Mouse (Mus musculus) embryonic fibroblast, embryonic 13.5 days (primary cell): ENCODE measurements around the gene Usp5. TPM values are rescaled to one million over a fixed set of nuclear protein-coding genes. Genes with fewer than 3 reads are reported as not detected.

Experiments used
- H3K27ac ChIP-seq: 2 replicates; pipeline ENCODE4 v1.5.1; 2012; ENCODE audit warnings: low read length, control low read depth, inconsistent platforms; ENCODE audit not compliant: insufficient read depth
- H3K4me1 ChIP-seq: 2 replicates; pipeline ENCODE4 v1.6.1; 2011; ENCODE audit warnings: low read length; ENCODE audit not compliant: control insufficient read depth, insufficient read depth
- H3K4me3 ChIP-seq: 2 replicates; pipeline ENCODE4 v1.5.1; 2011; ENCODE audit warnings: mild to moderate bottlenecking, control low read depth, low read length; ENCODE audit not compliant: insufficient read depth
- CTCF ChIP-seq: IDR thresholded peaks from 2 replicates; pipeline ENCODE4 v1.5.1; 2011; ENCODE audit warnings: mild to moderate bottlenecking, control low read depth, low read length, moderate library complexity, borderline replicate concordance; ENCODE audit not compliant: insufficient read depth
- POLR2A ChIP-seq: IDR thresholded peaks from 2 replicates; pipeline ENCODE4 v1.6.1; 2011; ENCODE audit warnings: low read depth, mild to moderate bottlenecking, control low read depth, low read length, moderate library complexity
- polyA plus RNA-seq: library from polyadenylated mRNA; stranded (reverse); fragments of >200 nt; gene quantifications from 2 replicates; pipeline ENCODE4 v1.2.4, GENCODE M21; 2011; ENCODE audit warnings: low read depth; ENCODE audit not compliant: missing spikeins, insufficient read length

Usp5 gene
- polyA plus RNA-seq, 1 experiment, result 87.6 TPM

DNA sequence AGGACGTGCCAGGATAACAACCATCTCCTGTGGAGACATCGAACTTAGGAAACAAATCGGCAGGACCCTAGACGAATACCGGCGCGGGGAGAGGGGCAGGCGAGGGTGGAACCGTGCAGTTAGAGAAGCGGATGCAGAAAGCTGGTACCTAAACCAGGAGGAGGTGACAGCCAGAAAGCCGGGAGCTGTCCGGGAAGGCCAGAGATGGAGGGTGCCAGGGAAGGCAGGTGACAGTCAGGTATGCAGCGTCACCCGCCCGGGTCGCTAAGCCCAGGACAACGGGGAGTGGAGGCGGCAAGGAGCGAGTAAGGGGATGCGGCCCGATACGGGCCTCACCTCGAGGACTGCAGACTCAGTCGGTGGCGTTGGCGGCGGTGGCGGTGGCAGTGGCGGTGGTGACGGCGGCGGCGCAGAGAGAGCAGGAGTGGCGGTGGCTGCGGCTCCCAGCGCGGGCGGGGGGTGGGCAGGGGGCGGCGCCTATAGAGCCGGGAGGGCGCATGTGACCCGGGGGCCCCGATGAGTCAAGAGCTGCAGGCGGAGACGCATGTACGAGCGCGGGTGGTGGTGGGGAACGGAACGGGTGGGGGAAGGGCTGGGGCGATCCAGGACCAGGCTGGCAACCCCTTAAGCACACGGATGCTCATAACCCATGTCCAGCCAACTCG is 60.1 kb downstream of the Usp5 start, which contains the start of gene Eno2:
Eno2 (minus strand) TSS at position 573 of the 665 bp plus-strand sequence.
- peak within 1 kb of the TSS; percentile 21; the same call in 1 of the 2 replicates for H3K27ac ChIP-seq
- H3K4me3 ChIP-seq, result peak within 1 kb of the TSS; percentile 93
- peaks cover 6% of the 10 kb centered on the region for H3K4me1 ChIP-seq
- TF ChIP-seq CTCF (no peak), POLR2A (peak; percentile 57)

DNA sequence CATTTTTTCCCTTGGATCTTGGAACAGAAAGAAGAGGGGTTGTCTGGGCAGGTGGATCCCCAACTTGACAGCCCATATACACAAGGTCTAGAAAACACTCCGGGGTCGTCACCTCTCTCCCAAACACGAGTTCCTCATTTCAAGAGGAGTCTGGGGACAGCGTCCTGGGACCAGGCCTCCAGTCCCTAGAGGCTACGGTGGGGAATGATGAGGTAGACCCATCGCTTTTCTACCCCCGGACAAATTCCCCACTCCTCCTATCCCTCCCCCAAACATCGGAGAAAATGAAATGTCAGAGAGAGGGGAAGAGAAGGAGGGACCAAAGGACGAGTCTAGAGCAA is 60.6 kb downstream of the Usp5 start:
- no peak for TF ChIP-seq CTCF
- no peak for TF ChIP-seq POLR2A
- Histone ChIP-seq H3K27ac (peak overlapping the region; percentile 21; the same call in 1 of the 2 replicates), H3K4me1 (peaks cover 6% of the 10 kb centered on the region), H3K4me3 (peak overlapping the region; percentile 93)

DNA sequence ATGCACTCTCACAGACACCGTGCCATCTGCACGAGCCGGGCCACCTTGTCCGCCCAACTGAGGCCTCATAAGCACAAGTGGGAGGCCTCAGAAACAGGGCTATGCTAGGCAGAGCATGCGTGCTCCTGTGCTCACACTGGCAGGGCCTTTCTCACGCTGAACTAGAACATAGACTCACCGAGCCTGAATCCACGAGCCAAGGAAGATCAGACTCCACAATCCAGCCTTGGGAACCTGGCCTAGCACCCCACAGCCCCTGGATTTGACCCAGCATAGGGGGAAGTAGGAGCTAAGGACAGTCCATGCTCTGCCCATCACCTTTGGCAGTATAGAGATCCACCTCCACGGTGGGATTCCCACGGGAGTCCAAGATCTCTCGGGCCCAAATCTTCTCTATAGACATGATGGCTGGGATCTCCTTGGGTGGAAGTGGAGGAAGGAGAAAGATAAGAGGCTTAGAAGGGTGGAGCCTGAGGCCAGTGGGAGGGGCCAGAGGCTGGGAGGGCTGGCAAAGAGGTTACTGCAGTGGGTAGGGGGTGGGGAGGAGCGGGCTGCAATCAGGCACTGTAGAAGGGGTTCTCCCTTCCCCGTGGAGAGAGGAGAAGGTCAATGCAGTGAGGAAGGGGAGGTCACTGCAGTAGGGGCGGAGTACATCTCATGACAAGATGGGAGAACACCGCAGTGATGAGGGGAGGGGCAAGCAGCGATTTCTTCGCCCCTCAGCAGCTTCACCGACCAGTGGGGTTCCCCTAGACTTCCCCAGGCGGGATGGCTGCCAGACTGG is 61.2 kb downstream of the Usp5 start:
- peak; percentile 40; the same call in 1 of the 2 replicates for TF ChIP-seq POLR2A
- no peak for TF ChIP-seq CTCF
- Histone ChIP-seq H3K4me1 (peaks cover 6% of the 10 kb centered on the region), H3K4me3 (peak overlapping the region; percentile 93), H3K27ac (no peak overlapping the region)

DNA sequence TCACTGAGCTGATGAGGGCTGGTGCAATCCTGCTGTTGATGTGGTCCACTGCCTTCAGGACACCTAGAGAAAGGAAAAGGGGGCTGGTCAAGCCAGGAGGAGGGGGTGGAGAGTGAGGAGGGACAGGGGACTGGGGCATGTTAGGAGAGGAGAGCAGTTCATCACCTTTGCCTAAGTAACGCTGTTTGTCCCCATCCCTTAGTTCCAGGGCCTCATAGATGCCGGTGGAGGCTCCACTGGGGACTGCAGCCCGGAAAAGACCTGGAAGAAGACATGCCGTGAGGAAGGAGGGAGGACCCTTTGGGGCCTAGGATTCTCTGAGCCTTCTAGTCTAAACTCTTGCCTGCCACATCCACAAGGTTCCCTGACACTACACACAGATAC is 61.8 kb downstream of the Usp5 start:
- Histone ChIP-seq H3K4me1 (peaks cover 6% of the 10 kb centered on the region), H3K4me3 (peak overlapping the region; percentile 93; the same call in 1 of the 2 replicates), H3K27ac (no peak overlapping the region)
- TF ChIP-seq POLR2A (no peak), CTCF (no peak)

DNA sequence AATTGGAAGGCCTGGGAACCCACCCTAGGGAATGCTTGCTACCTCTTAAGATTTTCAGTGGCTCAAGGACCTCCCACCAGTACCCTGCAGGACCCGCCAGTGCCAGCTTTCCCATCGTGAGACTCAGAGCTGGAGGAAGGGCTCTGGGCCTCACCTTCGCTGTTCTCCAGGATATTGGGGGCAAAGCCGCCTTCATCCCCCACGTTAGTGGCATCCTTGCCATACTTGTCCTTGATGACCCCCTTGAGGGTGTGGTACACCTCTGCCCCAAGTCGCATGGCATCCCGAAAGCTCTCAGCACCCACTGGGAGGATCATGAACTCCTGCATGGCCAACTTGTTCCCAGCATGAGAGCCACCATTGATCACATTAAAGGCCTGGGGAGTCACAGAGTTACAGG is 63.3 kb downstream of the Usp5 start:
- Histone ChIP-seq H3K4me3 (no peak overlapping the region), H3K27ac (no peak overlapping the region), H3K4me1 (peaks cover 6% of the 10 kb centered on the region)
- TF ChIP-seq POLR2A, result no peak
- no peak for TF ChIP-seq CTCF

Other genes starting within 250 kb of the Usp5 start
- gene C1s2, start 193.4 kb downstream of the Usp5 start, polyA plus RNA-seq, result 0.42 TPM in 1 of 2 replicates, not detected in the other
- 51.4 and 67.0 TPM in 2 replicates for gene Lpcat3, start 166.5 kb downstream of the Usp5 start, polyA plus RNA-seq
- gene Emg1, start 117.3 kb downstream of the Usp5 start, polyA plus RNA-seq, result 67.1 and 68.9 TPM in 2 replicates
- 249 and 253 TPM in 2 replicates for gene Phb2, start 117.1 kb downstream of the Usp5 start, polyA plus RNA-seq
- gene Ptpn6, start 90.8 kb downstream of the Usp5 start, polyA plus RNA-seq, result 0.53 and 4.3 TPM in 2 replicates
- gene Grcc10, start 88.1 kb downstream of the Usp5 start, polyA plus RNA-seq, result 149 and 157 TPM in 2 replicates
- gene Gm45234, start 73.5 kb downstream of the Usp5 start, polyA plus RNA-seq, result 0.58 and 0.63 TPM in 2 replicates
- 75.9 and 77.3 TPM in 2 replicates for gene Atn1, start 73.0 kb downstream of the Usp5 start, polyA plus RNA-seq
- gene Eno2, start 59.8 kb downstream of the Usp5 start, polyA plus RNA-seq, result 17.5 and 24.1 TPM in 2 replicates
- not detected in 2 replicates for gene Lrrc23, start 49.8 kb downstream of the Usp5 start, polyA plus RNA-seq
- 9.1 and 11.7 TPM in 2 replicates for gene Spsb2, start 20.8 kb downstream of the Usp5 start, polyA plus RNA-seq
- gene Tpi1, start 15.2 kb downstream of the Usp5 start, polyA plus RNA-seq, result 372 and 458 TPM in 2 replicates
- 42.0 and 61.1 TPM in 2 replicates for gene Cdca3, start 63 bp upstream of the Usp5 start, polyA plus RNA-seq
- gene Gnb3, start 10.8 kb upstream of the Usp5 start, polyA plus RNA-seq, result 0.45 and 0.72 TPM in 2 replicates
- gene P3h3, start 28.3 kb upstream of the Usp5 start, polyA plus RNA-seq, result 72.7 and 76.7 TPM in 2 replicates
- gene Gpr162, start 34.5 kb upstream of the Usp5 start, polyA plus RNA-seq, result 0.55 and 0.63 TPM in 2 replicates
- gene Cd4, start 58.7 kb upstream of the Usp5 start, polyA plus RNA-seq, result not detected in 2 replicates
- gene Lag3, start 82.2 kb upstream of the Usp5 start, polyA plus RNA-seq, result 1.2 TPM in 2 replicates
- gene Ptms, start 90.6 kb upstream of the Usp5 start, polyA plus RNA-seq, result 602 and 622 TPM in 2 replicates
- 250 and 255 TPM in 2 replicates for gene Mlf2, start 101.9 kb upstream of the Usp5 start, polyA plus RNA-seq
- 77.4 and 94.3 TPM in 2 replicates for gene Cops7a, start 136.1 kb upstream of the Usp5 start, polyA plus RNA-seq
- 1.9 TPM in 1 of 2 replicates, not detected in the other for gene Pianp, start 167.2 kb upstream of the Usp5 start, polyA plus RNA-seq
- 46.3 and 63.5 TPM in 2 replicates for gene Zfp384, start 179.7 kb upstream of the Usp5 start, polyA plus RNA-seq
- 48.3 and 52.2 TPM in 2 replicates for gene Ing4, start 210.3 kb upstream of the Usp5 start, polyA plus RNA-seq
- 2.5 and 5.4 TPM in 2 replicates for gene Acrbp, start 220.2 kb upstream of the Usp5 start, polyA plus RNA-seq
- not detected in 2 replicates for gene Lpar5, start 238.4 kb upstream of the Usp5 start, polyA plus RNA-seq